Mouse (Mus musculus) gastrocnemius, postnatal 36 days (tissue): ENCODE measurements around the gene Tmem256. TPM values are rescaled to one million over a fixed set of nuclear protein-coding genes. Genes with fewer than 3 reads are reported as not detected.

Experiments used
- DNase-seq, 2 experiments: peaks; one replicate each; pipeline ENCODE4 v3.0.0; 2022
- intact Hi-C: fragments of 180-260 bp; cut with DNase I; formaldehyde crosslinking; loops from one replicate; pipeline ENCODE4 v1.15.1; 2025
- long read RNA-seq, 2 experiments: library from polyadenylated mRNA; stranded (forward); transcript quantifications; one replicate each; pipeline ENCODE4 v2.0.0; 2021
- total RNA-seq, 2 experiments: library from RNA; stranded (reverse); gene quantifications; 2 replicates each; pipeline ENCODE4 v1.2.3; 2021

The Tmem256 gene
- total RNA-seq: 100 to 1,000 TPM; 104 to 140 TPM
- long read RNA-seq, experiment 1, transcript Tmem256-202 (3 exons, 603 nt): minor isoform, 6 of 267 reads
- long read RNA-seq, experiment 1, transcript Tmem256-203 (4 exons, 421 nt): major isoform, 144 of 267 reads
- long read RNA-seq, experiment 1, transcript Tmem256-201 (4 exons, 492 nt): minor isoform, 97 of 267 reads
- long read RNA-seq, experiment 1, partial matches to known transcripts: 6 of 267 reads
- long read RNA-seq, experiment 1, other reads (novel, unspliced or antisense): 13 of 267 reads
- long read RNA-seq, experiment 2, transcript Tmem256-203 (4 exons, 421 nt): minor isoform, 164 of 366 reads
- long read RNA-seq, experiment 2, transcript Tmem256-202 (3 exons, 603 nt): minor isoform, 10 of 366 reads
- long read RNA-seq, experiment 2, transcript Tmem256-201 (4 exons, 492 nt): major isoform, 169 of 366 reads
- long read RNA-seq, experiment 2, partial matches to known transcripts: 0 of 366 reads
- long read RNA-seq, experiment 2, other reads (novel, unspliced or antisense): 20 of 366 reads

DNA sequence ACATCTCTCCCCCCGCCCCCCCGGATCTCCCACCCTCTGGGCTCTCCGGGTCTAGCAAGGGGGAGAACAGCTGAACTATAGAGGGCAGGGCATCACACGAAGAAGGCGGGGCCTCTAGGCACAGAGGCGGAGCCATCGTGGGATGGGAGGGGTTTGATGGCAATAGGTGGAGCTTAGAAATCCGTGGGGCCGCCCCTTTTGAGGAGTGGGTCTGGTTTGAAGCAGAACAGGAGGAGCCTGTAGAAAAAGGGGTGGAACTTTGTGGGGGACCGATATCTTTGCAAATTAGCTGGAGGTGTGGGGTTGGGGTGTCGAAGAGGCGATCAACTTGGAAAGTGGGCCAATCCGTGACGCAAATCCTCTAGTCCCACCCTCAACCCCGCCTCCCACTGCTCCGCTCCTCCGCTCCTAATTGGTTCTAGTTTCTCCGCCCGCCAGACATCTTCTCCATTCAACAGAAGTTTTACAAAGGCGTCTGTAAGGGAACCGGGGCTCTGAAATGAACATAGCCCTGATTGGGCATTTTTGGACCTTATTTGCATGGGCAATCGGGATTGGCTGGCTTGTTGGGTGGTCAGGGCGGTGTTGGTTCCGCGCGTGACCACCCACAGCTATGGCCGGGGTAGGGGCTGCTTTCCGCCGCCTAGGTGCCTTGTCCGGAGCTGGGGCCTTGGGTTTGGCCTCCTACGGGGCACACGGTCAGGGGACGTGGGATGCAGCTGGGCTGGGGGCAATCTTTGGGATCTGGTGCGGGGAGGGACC lies at the start of gene Tmem256:
Gene Tmem256 (plus strand): TSS at position 563 of the 762 bp plus-strand sequence.
- intact Hi-C loops: loop anchor here (5.0 kb wide), 1 partner anchor 36 kb away; the partner anchor contains the start of gene Fgf11

DNA sequence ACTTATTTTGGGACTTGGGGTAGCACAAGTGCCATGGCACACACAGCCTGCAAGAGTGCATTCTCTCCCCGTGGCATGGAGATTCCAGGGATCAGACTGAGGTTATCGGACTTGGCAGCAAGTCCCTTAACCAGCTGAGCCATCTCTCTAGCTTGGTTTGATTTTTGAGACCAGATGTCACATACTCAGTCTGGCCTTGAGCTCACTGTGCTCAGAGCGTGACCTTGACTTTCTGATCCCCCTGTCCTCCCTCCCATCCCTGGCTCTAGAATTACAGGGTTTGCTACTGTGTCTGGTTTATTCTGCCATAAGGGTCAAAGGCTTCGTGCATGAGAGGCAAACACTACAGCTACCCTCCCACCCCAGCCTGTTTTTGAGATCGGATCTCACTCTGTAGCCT lies 48.9 kb upstream of the Tmem256 start:
- intact Hi-C loops: no loop called here
- no peak for DNase-seq

More for the DNA sequence above, at the start of gene Tmem256:
- peak; percentile 90 to 96 for DNase-seq

DNA sequence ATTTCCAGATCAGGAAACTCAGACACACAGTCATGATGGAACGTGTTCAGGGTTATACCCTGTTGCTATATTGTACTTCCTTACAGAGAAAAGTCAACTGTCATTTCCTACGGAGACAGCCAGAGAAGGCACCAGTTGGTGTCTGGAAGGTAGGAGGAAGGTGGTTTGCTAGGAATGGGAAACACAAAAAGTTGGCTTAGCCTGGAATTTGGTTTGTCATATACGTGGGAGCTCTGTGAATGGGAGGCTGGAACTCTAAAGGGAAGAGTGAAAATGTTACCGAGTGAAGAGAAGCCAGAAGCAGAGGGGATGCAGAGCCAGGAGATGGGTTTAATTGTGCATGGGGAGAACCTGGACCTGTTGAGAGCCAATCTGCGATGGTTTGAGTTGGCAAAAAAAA lies 46.9 kb upstream of the Tmem256 start:
- DNase-seq: no peak
- intact Hi-C loops: no loop called here

DNA sequence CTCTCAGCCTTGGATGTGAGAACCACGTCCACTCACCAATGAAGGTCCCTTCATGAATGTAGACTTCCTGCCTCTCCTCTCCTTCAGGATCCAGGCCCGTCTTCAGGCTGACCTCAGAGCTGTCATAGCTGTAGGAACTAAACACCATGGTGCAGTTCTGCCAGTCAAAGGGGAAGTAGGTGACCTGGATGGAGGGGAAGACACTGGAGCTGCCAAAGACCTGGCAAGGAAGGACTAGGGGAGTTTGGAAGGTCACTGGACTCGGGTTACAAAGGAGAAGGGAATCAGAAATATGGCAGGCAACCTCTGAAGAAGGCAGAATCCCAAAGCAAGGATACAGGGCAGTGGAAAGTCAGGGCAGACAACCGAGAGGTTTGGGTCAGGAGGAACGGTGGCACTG lies 44.9 kb upstream of the Tmem256 start:
- intact Hi-C loops: no loop called here
- DNase-seq: no peak

DNA sequence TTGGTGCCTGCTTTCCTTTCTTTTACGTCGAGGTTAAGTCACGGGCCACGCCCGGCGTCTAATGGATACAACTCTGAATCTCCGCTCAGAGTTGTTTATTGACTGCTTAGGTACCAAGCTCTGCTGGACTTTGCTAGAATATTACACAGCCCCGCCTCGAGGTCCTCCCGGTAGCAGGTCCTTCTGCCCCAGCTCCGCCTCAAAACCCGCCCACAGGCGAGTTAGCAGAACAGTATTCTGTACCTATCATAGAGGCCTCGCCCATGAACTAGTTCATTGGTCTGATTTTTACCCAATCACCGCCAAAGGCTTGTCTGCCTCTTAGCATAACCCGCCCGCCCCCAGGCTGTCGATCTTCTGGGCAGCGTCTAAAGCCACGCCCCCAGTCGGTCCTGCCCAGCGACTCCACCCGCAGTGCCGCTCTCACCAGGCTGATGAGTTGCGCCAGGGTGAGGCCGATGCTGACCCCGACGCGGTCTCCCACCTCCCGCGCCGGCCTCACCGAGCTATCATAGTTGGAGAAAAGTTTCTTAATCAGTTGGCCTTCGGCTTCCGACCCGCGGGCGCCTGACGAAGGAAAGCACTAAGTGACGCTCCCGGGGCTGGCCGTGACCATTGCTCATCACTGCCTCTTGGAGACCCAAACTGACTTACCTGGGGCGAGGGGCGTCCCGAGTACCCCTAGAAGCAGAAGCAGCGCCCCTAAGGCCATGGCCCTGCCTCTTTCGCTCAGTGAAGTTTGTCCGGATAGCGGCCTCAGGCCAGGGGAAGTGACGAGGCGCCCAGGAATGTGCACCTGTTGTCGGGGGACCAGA lies 42.9 kb upstream of the Tmem256 start, which contains the start of gene Chrnb1:
Gene Chrnb1 (minus strand): TSS at position 776 of the 815 bp plus-strand sequence.
- peak; percentile 84 to 91 for DNase-seq
- intact Hi-C loops: no loop called here

DNA sequence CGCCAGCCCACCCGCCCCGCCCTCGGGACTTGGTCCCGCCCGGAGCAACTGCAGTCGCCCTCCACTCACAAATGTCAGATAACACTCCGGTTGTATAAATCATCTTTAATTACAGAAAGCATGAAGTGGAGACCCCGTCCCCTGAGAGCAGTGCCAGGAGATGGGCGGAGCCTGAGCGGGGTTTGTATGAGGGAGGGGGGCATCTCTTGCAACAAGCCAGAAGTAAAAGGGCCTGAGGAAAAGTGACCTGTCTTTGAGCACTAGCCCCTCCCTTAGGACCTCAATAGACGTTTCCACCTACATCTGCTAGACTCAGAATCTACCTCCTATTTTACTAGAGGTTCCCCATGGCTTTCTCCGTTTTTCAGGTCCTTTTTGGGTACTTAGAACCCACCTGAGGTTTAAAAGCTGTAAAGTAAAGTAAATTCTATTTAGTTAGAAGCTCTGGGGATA lies 42.3 kb upstream of the Tmem256 start:
- intact Hi-C loops: no loop called here
- DNase-seq: no peak

DNA sequence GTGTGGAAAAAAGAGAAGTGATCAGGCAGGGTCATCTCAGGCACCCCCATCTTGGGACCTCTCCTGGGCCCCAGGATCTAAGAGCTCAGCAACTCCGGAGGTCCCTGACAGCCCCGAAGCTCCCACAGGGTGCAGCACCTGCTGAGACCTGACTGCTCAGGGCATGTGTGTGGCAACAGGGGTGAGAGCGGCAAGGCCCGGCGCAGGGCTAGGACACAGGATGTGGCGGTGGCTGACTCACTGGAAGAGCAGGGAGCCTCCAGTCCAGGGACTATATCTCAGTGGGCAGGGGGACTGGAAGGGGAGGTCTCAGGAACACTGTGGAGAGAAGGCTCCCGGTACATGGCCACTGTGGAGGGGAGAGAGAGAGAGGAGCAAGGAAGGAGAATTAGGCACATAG lies 40.4 kb upstream of the Tmem256 start:
- intact Hi-C loops: no loop called here
- DNase-seq: no peak

DNA sequence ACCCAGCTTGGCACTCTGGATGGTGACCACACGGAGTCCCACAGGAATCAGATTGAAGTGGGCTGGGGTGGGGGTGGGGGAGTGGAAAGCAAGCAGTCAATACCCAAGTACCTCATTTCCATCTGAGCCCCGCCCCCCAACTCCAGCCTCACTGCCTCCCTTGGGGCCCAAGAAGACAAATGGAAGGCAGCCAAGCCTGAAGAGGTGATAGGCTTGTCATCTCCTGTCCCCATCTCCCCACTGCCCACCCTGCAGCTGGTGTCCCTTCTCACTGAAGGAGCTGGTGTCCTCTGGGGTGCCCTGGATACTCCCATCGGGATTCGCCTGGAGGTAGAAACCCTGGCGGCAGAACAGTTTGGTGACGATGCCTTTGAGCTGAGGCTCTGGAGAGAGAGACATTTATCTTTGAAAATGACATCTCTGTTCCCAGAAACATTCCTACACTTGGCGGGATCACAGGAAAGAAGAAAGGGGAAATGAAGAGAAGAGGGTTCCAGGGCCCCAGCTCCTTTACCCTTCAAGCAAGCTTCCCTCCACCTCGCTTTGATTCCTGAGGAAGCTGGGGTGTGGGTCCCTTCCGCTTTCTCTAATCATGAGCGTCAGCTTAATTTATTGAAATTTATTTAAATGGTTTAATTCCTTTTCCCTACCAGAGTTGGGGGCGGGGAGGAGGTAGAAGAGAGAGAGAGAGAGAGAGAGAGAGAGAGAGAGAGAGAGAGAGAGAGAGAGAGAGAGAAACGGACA lies 38.7 kb upstream of the Tmem256 start:
- intact Hi-C loops: loop anchor here (5.0 kb wide), 3 partner anchors 37 to 78 kb away; partner anchors contain the start of genes Nlgn2, Slc35g3, Tmem256 and Tmem95
- DNase-seq: peak in 1 of 2 experiments; percentile 13

DNA sequence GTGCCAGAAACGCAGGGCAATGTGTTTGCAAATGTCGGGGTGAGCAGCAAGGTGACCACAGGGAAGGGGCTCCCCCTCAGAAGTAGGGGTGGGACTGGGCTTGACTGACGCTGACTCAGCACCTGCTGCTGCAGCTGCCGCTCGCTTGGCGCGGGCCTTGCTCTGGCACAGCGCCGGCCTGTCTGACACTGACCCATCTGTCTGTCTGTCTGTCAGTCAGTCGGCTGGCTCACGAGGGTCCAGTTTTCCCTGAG lies 38.2 kb upstream of the Tmem256 start:
- no peak for DNase-seq
- intact Hi-C loops: loop anchor here (5.0 kb wide), 3 partner anchors 37 to 77 kb away; partner anchors contain the start of genes Nlgn2, Slc35g3, Tmem256 and Tmem95

DNA sequence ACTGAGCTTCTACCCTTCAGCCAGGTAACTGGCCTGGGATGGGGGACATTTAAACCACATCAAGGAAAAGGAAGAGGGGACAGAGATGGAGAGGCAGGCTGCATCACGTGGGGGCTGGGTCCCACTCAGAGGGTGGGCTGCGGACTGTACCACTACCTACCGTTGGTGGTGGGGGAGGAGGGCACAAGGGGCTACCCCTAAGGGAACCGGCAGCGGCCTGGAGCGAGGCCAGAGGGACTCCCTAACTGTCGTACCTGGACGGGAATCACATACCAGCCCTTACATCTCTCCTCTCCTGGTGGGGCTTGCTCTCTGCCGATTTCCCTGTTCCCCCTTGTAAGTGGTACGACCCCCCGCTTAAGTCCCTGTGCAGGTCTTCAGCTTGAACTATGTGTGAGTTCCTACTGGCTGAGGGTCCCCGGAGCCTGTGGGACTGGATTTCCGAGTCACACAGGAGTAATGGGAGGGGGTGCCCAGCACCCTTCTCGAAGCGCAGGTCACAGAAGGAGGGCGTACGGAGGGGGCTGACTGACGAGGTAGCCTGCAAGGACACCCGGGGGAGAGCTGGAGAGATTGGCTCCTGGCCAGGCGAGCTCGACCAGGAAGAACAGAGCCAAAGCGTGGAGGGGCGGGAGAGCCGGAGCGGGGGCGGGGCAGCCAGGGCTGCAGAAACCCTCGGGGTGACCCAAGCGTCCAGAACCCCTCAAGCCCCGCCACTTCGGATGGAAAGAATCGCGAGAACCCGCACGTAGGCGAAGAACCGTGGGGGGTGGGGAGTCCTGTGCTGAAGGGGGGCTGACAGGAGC lies 37.7 kb upstream of the Tmem256 start:
- intact Hi-C loops: loop anchor here (5.0 kb wide), 3 partner anchors 37 to 77 kb away; partner anchors contain the start of genes Nlgn2, Slc35g3, Tmem256 and Tmem95
- peak in 1 of 2 experiments; percentile 24 for DNase-seq

DNA sequence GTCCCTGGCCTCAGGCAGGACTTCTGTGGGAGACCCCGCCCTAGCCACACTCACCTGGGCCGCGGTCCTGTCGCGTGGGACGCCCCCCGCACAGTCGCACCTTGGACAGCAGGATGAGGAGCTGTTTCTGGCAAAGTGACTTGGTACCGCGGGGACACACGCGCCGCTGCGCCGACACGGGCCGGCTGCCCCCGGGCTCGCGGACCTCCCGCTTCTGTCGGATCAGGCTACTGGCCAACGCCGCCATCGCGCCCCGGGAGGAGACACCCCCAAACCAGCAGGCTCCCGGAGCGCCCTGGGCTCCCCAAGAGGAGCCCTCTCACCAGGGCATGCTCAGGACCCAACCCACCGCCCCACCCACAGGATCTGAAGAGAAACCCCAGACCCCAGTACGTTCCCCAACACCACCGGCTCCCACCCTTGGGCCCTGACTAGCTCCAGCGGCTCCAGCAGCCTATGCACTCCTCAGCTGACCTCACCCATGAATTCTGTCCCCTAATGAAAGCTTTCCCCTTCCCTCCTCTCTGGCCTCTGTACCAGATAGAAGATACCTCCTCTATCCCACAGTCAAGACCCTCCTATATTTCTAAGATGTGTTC lies 36.8 kb upstream of the Tmem256 start, which contains the start of gene Fgf11:
Gene Fgf11 (minus strand): TSS at position 479 of the 599 bp plus-strand sequence.
- DNase-seq: no peak
- intact Hi-C loops: loop anchor here (5.0 kb wide), 3 partner anchors 36 to 76 kb away; partner anchors contain the start of genes Nlgn2, Slc35g3, Tmem256 and Tmem95

DNA sequence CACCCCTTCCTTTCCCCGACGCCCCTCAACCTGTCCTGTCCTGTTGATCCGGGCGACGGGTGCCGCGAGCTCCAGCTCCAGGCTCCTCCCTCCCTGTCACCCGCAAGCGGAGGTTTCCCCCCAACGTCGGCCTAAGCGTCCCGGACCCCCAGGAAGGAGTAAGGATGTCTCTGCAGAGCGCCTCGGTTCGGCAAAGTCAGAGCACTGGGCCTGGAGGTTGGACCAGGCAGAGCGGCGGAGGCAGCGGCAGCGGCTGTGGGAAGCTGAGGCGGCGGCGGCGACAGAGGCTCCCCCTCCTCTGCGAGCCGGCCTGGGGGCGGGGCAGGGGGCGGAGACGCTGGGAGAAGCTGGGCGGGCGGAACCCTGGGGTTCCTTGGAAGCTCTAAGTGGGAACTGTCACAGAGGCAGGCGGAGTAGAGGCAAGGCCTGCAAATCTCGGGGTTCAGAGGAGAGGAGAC lies 35.6 kb upstream of the Tmem256 start:
- DNase-seq: peak; percentile 86 to 87
- intact Hi-C loops: loop anchor here (5.0 kb wide), 3 partner anchors 35 to 75 kb away; partner anchors contain the start of genes Nlgn2, Slc35g3, Tmem256 and Tmem95

DNA sequence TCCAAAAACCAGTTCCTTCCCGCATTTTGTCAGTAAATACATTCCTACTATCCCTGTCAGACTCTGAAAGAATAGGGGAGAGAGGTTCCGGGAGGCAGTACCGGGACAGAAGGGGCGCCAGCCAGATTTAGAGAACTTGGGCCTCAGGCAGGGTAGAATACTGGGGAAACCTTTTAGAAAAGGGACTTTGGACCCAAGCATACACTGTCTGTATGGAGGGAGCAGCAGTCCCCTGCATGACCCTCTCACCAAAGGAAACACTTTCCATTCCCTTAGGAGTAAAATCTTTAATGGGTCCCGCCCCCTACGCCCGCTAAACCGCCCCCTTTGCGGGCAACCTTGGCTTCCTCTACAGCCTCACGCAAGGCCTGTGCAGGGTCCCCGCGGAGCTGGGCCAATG lies 35.0 kb upstream of the Tmem256 start:
- no peak for DNase-seq
- intact Hi-C loops: loop anchor here (5.0 kb wide), 3 partner anchors 34 to 74 kb away; partner anchors contain the start of genes Nlgn2, Slc35g3, Tmem256 and Tmem95

DNA sequence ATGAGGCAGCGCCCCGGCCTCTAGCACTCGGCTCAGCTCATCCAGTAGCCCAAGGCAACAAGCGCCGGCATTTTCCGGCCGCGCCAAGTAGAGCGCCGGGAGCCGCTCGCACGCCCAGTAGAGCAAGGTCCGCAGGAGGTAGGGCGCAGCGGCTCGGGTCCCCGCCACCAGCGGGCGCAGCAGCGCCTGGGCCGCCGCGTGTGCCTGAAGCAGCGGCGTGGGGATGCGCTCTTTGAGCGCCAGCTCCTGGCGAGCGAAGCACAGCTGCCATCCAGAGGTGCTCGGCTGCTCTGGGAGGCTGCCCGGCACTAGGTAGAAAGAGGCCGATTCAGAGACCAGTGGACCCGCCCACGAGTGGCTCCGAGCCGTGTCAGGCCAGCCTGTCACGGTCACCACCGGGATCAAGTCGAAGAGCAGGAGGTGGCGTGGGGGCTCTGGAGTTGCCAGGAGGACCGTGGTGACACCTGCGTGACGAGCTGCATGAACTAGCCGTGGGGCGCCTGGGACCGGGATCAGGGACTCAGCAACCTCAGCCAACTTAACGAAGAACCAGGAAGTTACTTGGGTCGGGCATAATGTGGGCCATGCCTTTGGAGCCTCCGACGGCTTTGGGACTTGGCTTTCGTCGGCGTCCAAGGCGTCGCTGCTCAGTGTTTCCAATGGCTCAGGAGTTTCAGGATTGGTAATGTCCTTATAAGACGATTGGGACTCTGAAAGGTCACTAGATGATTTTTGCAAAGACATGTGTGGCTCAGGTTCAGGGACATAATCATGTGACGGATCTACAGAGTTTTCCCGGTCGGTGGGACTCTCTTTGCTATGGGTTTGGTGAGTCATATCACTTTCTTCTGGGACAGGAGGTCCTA lies 34.3 kb upstream of the Tmem256 start:
- intact Hi-C loops: loop anchor here (5.0 kb wide), 3 partner anchors 33 to 73 kb away; partner anchors contain the start of genes Nlgn2, Slc35g3, Tmem256 and Tmem95
- DNase-seq: peak; percentile 68

DNA sequence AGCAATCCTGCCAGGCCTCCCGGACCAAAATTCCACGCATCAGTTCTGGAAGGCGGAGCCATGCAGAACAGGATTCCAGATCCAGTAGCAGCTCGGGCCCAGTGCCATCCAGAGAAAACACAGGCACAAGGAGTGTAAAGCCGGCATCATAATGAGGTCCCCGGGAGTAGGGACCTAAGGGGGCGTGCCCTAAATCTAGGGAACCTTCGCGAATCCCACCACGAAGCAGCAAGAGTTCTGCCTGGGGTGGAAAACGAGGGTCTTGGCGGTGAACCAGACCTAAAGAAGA lies 33.7 kb upstream of the Tmem256 start:
- no peak for DNase-seq
- intact Hi-C loops: loop anchor here (5.0 kb wide), 3 partner anchors 33 to 73 kb away; partner anchors contain the start of genes Nlgn2, Slc35g3, Tmem256 and Tmem95
